In the genomic region with DNA sequence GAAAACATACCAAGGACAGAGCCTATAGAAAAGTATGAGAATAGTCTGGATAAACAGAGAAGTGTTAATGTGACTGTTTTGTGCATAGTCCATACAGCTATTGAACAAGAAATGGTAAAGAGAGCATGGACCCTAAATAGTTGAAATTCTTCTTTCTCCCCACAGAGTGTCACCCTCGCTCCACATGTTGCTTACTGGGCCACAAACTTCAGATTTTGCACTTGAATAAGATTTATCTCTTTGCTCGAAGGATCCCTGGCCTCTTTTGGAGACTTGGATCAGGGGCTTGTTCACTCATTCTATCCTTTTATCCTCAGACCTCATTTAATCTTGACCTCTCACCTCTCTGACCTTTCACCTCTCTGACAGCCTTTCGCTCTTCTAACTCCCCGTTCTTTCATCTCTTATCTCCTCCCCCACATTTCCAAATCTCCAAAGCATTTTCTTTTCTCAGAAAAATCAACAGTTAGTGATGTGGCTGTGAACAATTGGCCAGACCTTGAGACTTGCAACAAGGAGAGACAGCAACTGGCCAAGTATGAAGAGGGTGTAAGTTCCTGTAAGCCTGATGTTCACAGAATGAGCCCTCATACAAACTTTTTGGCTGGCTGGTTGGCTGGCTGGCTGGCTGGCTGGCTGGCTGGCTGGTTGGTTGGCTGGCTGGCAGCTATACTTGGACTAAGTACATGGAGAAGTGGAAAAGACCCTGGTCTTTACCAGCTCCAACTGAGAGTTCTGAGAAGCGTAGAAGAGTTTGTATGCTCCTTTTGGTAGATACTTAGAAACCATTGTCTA, we compare ENCODE assay signal across 9 mouse cellular contexts.
DNase-seq lines count a peak whose midpoint lies in the region; ATAC-seq and TF ChIP-seq lines count a peak whose summit lies in the region.
"Had no signal": no experiment of that assay in that cellular context is flagged by ENCODE, and none has a peak within 500 bp of the region (broad histone marks: within the 10 kb centered on the region; RNA-seq: fewer than 3 reads in every experiment).

No protein-coding gene starts in this region.

- CTCF ChIA-PET in Patski (lab: Charles Lee): interaction anchor here (0.7 to 3.0 kb wide), 9 partner anchors 9 to 422 kb away, joined by 3 to 26 read pairs (median 4); no protein-coding TSS in a partner anchor

- no peak overlapping the region for H3K27ac ChIP-seq in lung, postnatal 0 days (ENCODE audit: low read length)
- H3K27ac ChIP-seq: neural tube, embryonic 13.5 days had no signal

- H3K4me3 ChIP-seq in lung, postnatal 0 days (ENCODE audit: low read depth, low read length): no peak overlapping the region
- H3K4me3 ChIP-seq: neural tube, embryonic 13.5 days had no signal

- DNase-seq in kidney, postnatal 14 days: peak; percentile 25
- DNase-seq in kidney, postnatal 25 days: no peak
- DNase-seq in Patski (ENCODE audit: low read depth, low spot score): no peak
- peak; percentile 32 for DNase-seq in cerebellum, adult 8-10 months
- peak; percentile 8 for DNase-seq in heart, adult 9 months (ENCODE audit: low spot score in 2 of 2)
- peak; percentile 42 for DNase-seq in lung, postnatal 0 days (ENCODE audit: low spot score)
- DNase-seq in natural killer cell, adult 2 months (ENCODE audit: low spot score in 2 of 2): no peak

- WGBS in lung, postnatal 0 days: 37% methylated on average over 5 of the region's 5 CpGs

- H3K9ac ChIP-seq in lung, postnatal 0 days (replicated peaks; ENCODE audit: low read depth): no peak overlapping the region
- H3K9ac ChIP-seq: neural tube, embryonic 13.5 days had no signal

- no peak overlapping the region for H3K4me2 ChIP-seq in lung, postnatal 0 days (replicated peaks; ENCODE audit: low read depth, low read length)
- H3K4me2 ChIP-seq: neural tube, embryonic 13.5 days had no signal

- no peak for ATAC-seq in Patski
- ATAC-seq in lung, postnatal 0 days: no peak; the same call in 1 of the 2 replicates
- ATAC-seq in granulocyte monocyte progenitor cell, adult 5-6 weeks (replicated peaks; ENCODE audit: poor library complexity, severe bottlenecking): no peak

- POLR2A ChIA-PET in Patski (lab: Charles Lee): no interaction called here

- TF ChIP-seq EP300 in lung, postnatal 0 days (IDR thresholded peaks at IDR 0.05): no peak

- no peaks in the 10 kb centered on the region for H3K9me3 ChIP-seq in lung, postnatal 0 days (ENCODE audit: low read length)
- H3K9me3 ChIP-seq: neural tube, embryonic 13.5 days had no signal

- peak; percentile 76 for TF ChIP-seq CTCF in Patski (IDR thresholded peaks at IDR 0.05)
- TF ChIP-seq CTCF in lung, postnatal 0 days (IDR thresholded peaks at IDR 0.05): peak; percentile 68

- no peaks in the 10 kb centered on the region for H3K4me1 ChIP-seq in lung, postnatal 0 days (ENCODE audit: insufficient read depth, low read depth, low read length)
- H3K4me1 ChIP-seq: neural tube, embryonic 13.5 days had no signal

- H3K27me3 ChIP-seq in Patski: no peaks in the 10 kb centered on the region
- H3K27me3 ChIP-seq in lung, postnatal 0 days (replicated peaks; ENCODE audit: insufficient read depth, low read length): no peaks in the 10 kb centered on the region
- H3K27me3 ChIP-seq: neural tube, embryonic 13.5 days had no signal

- no peaks in the 10 kb centered on the region for H3K36me3 ChIP-seq in lung, postnatal 0 days (ENCODE audit: insufficient read depth, low read length)
- H3K36me3 ChIP-seq: neural tube, embryonic 13.5 days had no signal

- in situ Hi-C loops in Patski (cut with MboI; ENCODE audit: low pct_unique_long_range_greater_than_20kb): loop anchor here (5.0 kb wide), 1 partner anchor 424 kb away; no protein-coding TSS in a partner anchor

Comparison
In these comparisons a context has a peak if more than half of its experiments do, and no peak if none do; other contexts are left out.
1. DNase-seq: peak in kidney, postnatal 14 days (single experiment), cerebellum, adult 8-10 months (single experiment), heart, adult 9 months (2 of 2) and lung, postnatal 0 days (single experiment); none in kidney, postnatal 25 days (0 of 2), Patski (single experiment) and natural killer cell, adult 2 months (0 of 2).